Mouse (Mus musculus) stomach, postnatal 0 days (tissue): ENCODE measurements around the gene Ndufs7. TPM values are rescaled to one million over a fixed set of nuclear protein-coding genes. Genes with fewer than 3 reads are reported as not detected.

Experiments
- ATAC-seq: fragments of 200-750 bp; cut with Nextera tagmentation; 2 replicates; pipeline ENCODE4 v1.8.0; 2017; ENCODE audit not compliant: low FRiP score, low TSS enrichment
- DNase-seq: peaks from one replicate; pipeline ENCODE4 v3.0.0-alpha.2; 2016; ENCODE audit warnings: low spot score
- H3K27ac ChIP-seq: fragments of 300-500 bp; sonication (generic); replicated peaks from 2 replicates; pipeline ENCODE4 v1.5.1; 2014; ENCODE audit warnings: mild to moderate bottlenecking, control low read depth
- H3K27me3 ChIP-seq: fragments of 300-500 bp; sonication (generic); 2 replicates; pipeline ENCODE4 v1.6.1; 2014; ENCODE audit warnings: low read length; ENCODE audit not compliant: control insufficient read depth, insufficient read depth
- H3K36me3 ChIP-seq: fragments of 300-500 bp; sonication (generic); 2 replicates; pipeline ENCODE4 v1.6.1; 2014; ENCODE audit warnings: low read length, mixed read lengths; ENCODE audit not compliant: control insufficient read depth, insufficient read depth
- H3K4me1 ChIP-seq: fragments of 300-500 bp; sonication (generic); replicated peaks from 2 replicates; pipeline ENCODE4 v1.6.1; 2014; ENCODE audit warnings: antibody characterized with exemption; ENCODE audit not compliant: control insufficient read depth, insufficient read depth
- H3K4me2 ChIP-seq: fragments of 300-500 bp; sonication (generic); replicated peaks from 2 replicates; pipeline ENCODE4 v1.6.1; 2014; ENCODE audit warnings: low read depth, mild to moderate bottlenecking, control low read depth, moderate library complexity
- H3K4me3 ChIP-seq: fragments of 300-500 bp; sonication (generic); 2 replicates; pipeline ENCODE4 v1.5.1; 2014; ENCODE audit warnings: low read depth, low read length, control low read depth
- H3K9ac ChIP-seq: fragments of 300-500 bp; sonication (generic); 2 replicates; pipeline ENCODE4 v1.6.1; 2014; ENCODE audit warnings: mild to moderate bottlenecking, low read length, control low read depth, mixed read lengths
- H3K9me3 ChIP-seq: fragments of 300-500 bp; sonication (generic); 2 replicates; pipeline ENCODE4 v1.6.1; 2016; ENCODE audit warnings: low read length; ENCODE audit not compliant: control insufficient read depth
- CTCF ChIP-seq: IDR thresholded peaks from 2 replicates; pipeline ENCODE4 v1.5.1; 2016; ENCODE audit warnings: antibody characterized with exemption, low read depth, mild to moderate bottlenecking, moderate library complexity
- EP300 ChIP-seq: optimal IDR thresholded peaks from 2 replicates; pipeline ENCODE3; 2016; ENCODE audit warnings: antibody characterized with exemption
- WGBS: fragments of 180-500 bp; shearing (Covaris S2); extraction: QIAGEN DNeasy Blood & Tissue Kit; methylation state at CpG from one replicate; pipeline ENCODE4 v1.1.7; 2014; 5-methylcytosine and 5-hydroxymethylcytosine counted together
- polyA plus RNA-seq: library from polyadenylated mRNA; unstranded; fragments of >200 nt; fragmentation: Nextera tagmentation; extraction: Ambion mirVana; gene quantifications from 2 replicates; pipeline ENCODE4 v1.2.1, GENCODE M21; 2015

Gene Ndufs7
- polyA plus RNA-seq, 1 experiment from 2014 or later, result 403 TPM

DNA sequence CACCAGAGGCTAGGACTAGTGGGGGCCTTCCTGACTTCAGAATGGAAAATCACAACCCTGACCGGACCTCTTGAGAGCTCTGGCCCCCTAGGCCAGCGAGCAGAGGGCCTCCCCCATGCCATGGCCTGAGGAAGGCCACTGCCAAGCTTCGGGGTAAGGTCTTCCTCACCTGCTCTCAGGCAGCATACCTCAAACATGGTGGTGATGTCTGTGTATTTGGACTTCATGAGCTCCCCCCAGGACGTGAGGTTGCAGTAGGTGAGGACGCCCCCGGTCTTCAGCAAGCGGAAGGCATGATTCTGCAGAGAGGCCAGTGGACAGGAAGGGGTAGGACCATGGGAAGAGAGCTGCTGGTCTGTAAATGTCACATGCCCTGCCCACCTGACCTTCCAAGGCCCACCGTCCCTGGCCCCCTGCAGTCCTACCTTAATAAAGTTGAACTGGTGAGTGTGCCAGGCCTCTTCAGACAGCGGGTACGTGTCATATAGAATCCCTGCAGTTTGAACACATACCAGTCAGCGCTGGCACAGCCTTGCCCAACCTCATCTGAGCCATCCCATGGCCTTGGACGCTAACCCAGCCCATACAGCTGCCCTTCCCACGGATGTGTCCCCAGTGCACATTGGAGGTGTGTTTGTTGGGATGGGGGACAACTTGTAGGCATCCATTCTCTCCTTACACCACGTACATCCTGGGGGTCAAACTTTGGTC lies 10.0 kb downstream of the Ndufs7 start:
- DNase-seq, result no peak
- WGBS, result 87% methylated on average over 14 of the region's 14 CpGs
- Histone ChIP-seq H3K27me3 (no peaks in the 10 kb centered on the region), H3K9me3 (no peaks in the 10 kb centered on the region), H3K36me3 (peaks cover 28% of the 10 kb centered on the region), H3K27ac (no peak overlapping the region), H3K4me3 (no peak overlapping the region), H3K4me2 (no peak overlapping the region), H3K4me1 (peaks cover 7% of the 10 kb centered on the region; the same call in 1 of the 2 replicates), H3K9ac (no peak overlapping the region)
- TF ChIP-seq CTCF, result no peak
- TF ChIP-seq EP300, result no peak
- ATAC-seq, result no peak

DNA sequence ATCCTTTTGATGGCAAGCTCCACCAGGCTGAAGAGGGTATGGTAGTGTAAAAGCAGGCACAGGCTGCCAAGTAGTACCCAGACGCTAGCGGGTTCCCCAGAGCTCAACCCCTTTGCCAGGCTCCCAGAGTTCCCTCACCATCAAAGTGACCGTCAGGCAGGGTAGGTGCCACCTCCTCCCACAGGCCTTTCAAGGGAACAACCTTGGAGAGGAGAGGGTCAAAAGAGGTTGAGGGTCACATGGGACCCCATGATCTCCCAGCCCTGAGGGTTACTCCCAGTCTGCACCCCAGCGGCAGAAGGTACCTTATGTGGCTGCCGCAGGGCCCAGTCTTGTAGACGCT lies 10.5 kb downstream of the Ndufs7 start:
- TF ChIP-seq CTCF (no peak), EP300 (no peak)
- Histone ChIP-seq H3K9ac (peak overlapping the region; percentile 59), H3K4me1 (peaks cover 7% of the 10 kb centered on the region; the same call in 1 of the 2 replicates), H3K4me2 (peak overlapping the region; percentile 85), H3K27me3 (no peaks in the 10 kb centered on the region), H3K4me3 (0 out of 2 replicates have a peak overlapping the region, but pooled peaks have one; percentile 48), H3K27ac (no peak overlapping the region), H3K9me3 (no peaks in the 10 kb centered on the region), H3K36me3 (peaks cover 24% of the 10 kb centered on the region)
- DNase-seq (no peak), ATAC-seq (no peak)
- WGBS, result 73% methylated on average over 6 of the region's 6 CpGs

DNA sequence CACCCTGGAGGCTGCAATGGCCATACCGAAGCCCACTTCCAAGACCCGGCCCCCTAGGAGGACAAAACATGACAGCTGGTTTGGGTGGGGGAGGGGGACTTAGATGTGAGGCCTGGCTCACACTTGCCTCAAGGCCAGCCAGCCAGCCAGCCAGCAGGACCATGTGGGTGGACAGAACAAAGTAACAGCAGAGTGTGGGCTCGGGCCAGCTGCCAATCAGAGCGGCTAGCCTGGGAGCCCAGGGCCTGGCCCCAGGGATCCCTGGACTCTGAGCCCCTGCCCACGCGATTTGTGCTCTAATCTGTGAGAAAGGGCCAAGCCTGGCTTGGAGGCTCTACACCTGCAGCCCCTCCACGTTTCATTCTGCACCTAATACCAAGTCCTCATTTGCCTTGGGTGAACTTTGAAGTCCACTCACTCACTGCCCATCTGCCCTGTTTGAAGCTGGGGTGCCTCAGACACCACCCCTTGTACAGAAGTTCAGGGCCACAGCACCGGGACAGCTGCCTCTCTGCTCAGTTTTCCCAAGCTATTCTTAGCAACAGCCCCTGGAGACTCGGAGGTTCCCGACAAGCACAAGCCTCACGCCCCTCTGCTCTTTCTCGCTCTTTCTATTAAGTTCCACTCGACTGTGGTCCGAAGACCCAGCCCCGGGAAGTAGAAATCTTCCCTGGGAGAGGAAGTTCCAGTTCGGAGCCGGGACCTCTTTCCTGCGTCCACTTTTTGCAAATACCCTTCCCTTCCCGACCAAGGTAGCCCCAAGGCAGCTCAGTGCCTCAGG lies 11.1 kb downstream of the Ndufs7 start:
- H3K27ac ChIP-seq, result peak overlapping the region; percentile 98
- peaks cover 7% of the 10 kb centered on the region; the same call in 1 of the 2 replicates for H3K4me1 ChIP-seq
- WGBS, result 10% methylated on average over 19 of the region's 19 CpGs
- ATAC-seq (no peak), DNase-seq (no peak)
- no peaks in the 10 kb centered on the region for H3K27me3 ChIP-seq
- TF ChIP-seq EP300 (no peak), CTCF (no peak)
- peak overlapping the region; percentile 48 for H3K4me3 ChIP-seq
- peak overlapping the region; percentile 85 for H3K4me2 ChIP-seq
- peaks cover 19% of the 10 kb centered on the region for H3K36me3 ChIP-seq
- H3K9ac ChIP-seq, result peak overlapping the region; percentile 59
- H3K9me3 ChIP-seq, result no peaks in the 10 kb centered on the region

DNA sequence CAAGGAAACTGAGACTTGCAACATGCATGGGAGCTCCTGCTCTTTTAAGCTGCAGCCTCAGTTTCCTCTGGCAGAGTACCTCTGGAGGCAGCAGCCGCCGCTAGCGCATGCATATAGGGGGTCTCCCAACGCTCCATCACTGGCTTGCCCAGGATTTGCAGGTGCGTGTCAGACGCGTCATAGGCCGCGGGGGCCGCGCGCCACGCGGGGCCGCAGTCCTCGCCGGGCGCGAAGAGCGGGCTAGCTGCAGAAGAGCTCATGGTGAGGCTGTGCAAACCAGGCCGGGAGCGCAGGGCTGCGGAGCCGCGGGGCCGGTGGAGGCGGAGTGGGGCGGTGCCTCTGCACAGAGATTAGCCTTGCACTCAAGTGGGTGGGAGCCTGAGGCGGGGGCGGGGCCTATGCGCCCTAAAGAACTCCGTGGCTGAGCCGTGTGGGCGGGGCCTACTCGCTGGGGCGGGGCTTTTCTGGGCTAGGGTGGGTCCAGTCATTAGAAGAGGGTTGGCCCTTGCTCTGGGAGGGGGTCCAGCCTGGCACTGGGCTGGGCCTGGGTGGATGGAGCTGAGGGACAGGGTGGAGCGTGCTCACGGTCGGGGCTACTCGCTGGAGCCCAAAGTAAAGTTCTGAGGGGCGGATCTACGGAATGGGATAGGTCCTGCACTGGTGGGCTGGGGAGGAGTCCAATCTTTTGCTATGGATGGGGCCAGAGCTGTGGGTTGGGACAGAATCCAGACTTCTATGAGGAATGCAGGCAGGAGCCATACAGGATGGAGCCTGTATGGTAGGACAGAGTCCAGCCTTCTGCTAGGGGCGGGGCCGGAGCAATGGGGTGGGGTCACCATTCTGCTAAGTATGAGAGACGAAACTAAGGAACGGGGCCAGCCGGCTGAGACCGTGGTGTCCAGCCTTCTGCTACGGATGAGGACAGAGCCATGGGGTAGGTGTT lies 12.0 kb downstream of the Ndufs7 start, which contains the start of the genes Gamt and Dazap1:
Gene Gamt, minus strand, starts transcription at position 371 of the 943 bp plus-strand sequence.
Gene Dazap1, plus strand, starts transcription at position 845 of the 943 bp plus-strand sequence.
- Histone ChIP-seq H3K9ac (peak within 1 kb of the TSS; percentile 68), H3K27me3 (no peaks in the 10 kb centered on the region), H3K4me2 (peak within 1 kb of the TSS; percentile 85), H3K4me3 (peak within 1 kb of the TSS; percentile 48), H3K4me1 (peaks cover 7% of the 10 kb centered on the region; the same call in 1 of the 2 replicates), H3K9me3 (no peaks in the 10 kb centered on the region), H3K36me3 (peaks cover 10% of the 10 kb centered on the region), H3K27ac (peak within 1 kb of the TSS; percentile 98)
- WGBS, result under 1% methylated on average over 47 of the region's 49 CpGs
- ATAC-seq (peak; percentile 90), DNase-seq (peak; percentile 99)
- TF ChIP-seq CTCF, result no peak
- no peak for TF ChIP-seq EP300

DNA sequence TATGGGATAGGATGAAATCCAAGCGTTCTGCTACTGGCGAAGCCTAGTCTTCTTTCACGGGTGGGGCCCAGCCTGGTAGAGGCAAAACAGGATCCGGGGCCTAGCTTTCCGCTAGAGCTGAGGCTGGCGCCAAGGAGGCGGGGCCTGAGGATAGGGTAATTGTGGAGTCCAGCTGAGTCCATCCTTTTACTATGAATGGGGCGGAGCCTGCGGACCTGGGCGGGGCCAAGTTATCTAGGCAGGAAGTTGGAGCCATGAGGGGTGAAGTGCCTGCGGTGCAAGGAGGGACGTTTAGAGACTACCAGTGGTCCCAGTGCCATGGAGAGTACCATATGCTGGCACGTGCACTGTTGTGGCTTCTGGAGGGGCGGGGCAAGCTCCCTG lies 12.7 kb downstream of the Ndufs7 start:
- Histone ChIP-seq H3K4me2 (peak overlapping the region; percentile 85), H3K27ac (peak overlapping the region; percentile 98), H3K9me3 (no peaks in the 10 kb centered on the region), H3K36me3 (peaks cover 9% of the 10 kb centered on the region), H3K4me3 (peak overlapping the region; percentile 48), H3K4me1 (peaks cover 10% of the 10 kb centered on the region; the same call in 1 of the 2 replicates), H3K27me3 (no peaks in the 10 kb centered on the region), H3K9ac (peak overlapping the region; percentile 68)
- ATAC-seq, result peak; percentile 80
- DNase-seq, result peak; percentile 100
- 1% methylated on average over 14 of the region's 14 CpGs for WGBS
- TF ChIP-seq CTCF (no peak), EP300 (no peak)
